Mouse (Mus musculus) adrenal gland, postnatal 14 days (tissue): ENCODE results near the gene Ano10. TPM values are rescaled to one million over a fixed set of nuclear protein-coding genes. Genes with fewer than 3 reads are reported as not detected.
A peak's percentile ranks its signal among the peaks of the same experiment; 100 is the strongest.
"Not testable (repeated sequence)": the region's sequence is repeated elsewhere in the genome, so short reads cannot be mapped to it uniquely, and the experiment has no call there.

Source experiments
- DNase-seq: peaks from one replicate; pipeline ENCODE4 v3.0.0; 2021; ENCODE audit warnings: mixed read lengths
- total RNA-seq: library from RNA; stranded (reverse); gene quantifications from 2 replicates; pipeline ENCODE4 v1.2.3, GENCODE M21; 2021

The Ano10 gene
- total RNA-seq, 1 experiment from 2014 or later: 49.5 TPM

- DNase-seq: peak; percentile 85
Measured at GRCm38 (mm10) chr9:122199253-122199652, 95.0 kb downstream of the Ano10 start.

GRCm38 (mm10) chr9:122198621-122199020 is 95.6 kb downstream of the Ano10 start:
- no peak for DNase-seq

- no peak for DNase-seq
Measured at GRCm38 (mm10) chr9:122197021-122197420, 97.2 kb downstream of the Ano10 start.

DNA sequence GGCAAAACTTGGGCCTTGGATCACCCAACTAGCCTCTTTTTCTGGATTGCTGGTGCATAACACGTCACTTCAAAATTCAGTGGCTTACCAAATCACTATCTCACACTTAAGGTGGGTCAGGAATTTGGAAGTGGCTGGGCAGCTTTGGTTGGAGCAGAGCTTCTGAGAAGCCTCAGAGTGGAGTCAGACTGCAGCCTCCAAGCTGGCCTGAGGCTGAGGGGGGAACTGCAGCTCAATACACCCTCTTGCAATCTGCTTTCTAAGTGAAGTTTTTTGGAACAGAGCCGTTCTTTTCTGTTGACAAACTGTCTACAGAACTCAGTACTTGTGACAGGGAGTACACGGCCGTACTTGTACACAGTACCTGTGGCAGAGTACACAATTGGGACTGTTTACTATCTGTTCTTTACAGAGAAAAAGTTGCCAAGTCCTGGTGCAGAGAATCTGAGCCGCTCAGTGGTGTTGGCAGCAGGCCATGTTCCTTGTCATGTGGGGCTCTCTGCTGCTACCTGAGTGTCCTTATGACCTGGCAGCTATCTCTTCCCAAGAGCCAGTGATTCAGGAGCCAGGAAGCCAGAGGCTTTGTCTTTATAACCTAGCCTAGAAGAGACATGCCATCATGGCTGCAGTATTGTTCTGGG is 99.1 kb downstream of the Ano10 start:
- DNase-seq: peak; percentile 58

- no peak for DNase-seq
Measured at GRCm38 (mm10) chr9:122193823-122194222, 100.4 kb downstream of the Ano10 start.

GRCm38 (mm10) chr9:122193361-122193760 is 100.9 kb downstream of the Ano10 start:
- no peak for DNase-seq

DNA sequence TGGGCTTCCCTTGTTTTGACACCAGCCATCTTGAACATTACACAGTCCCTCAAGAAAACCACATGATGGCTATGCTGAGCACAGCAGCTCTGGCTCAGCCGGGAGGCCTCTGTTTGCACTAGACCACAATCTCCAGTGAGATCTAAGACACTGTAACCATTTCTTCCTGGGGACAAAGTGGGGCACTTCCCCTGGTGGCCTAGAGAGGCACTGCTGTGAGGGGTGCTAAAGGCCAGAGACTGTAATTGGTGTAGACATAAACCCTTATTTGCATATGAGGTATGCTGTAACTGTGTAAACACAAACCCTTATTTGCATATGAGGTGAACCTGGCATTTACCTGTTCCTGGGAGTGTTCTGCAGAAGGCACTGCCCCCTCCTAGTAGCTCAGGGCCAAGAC is 105.5 kb downstream of the Ano10 start:
- no peak for DNase-seq

- no peak for DNase-seq
Measured at GRCm38 (mm10) chr9:122187451-122187921, 106.7 kb downstream of the Ano10 start.

- DNase-seq: no peak
Measured at GRCm38 (mm10) chr9:122186643-122187226, 107.5 kb downstream of the Ano10 start.

DNA sequence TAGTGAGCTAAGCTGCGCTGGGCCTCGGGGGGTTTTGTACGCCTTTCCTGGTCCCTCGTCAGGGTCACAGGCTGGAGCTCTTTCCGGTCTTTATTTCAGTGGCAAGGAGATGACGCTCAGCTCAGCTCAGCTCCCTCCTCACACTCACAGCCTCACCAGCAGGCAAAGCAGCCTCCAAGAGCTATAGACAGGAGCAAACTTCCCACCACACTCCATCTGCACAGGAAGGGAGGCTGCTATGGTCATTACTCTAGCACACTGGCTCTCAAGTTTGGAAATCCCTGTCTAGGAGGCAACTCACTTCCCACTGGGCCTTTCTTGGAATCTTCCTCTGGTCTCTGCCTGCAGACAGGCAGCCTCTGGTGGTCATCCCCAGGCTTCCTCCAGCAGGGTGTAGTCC is 108.3 kb downstream of the Ano10 start:
- DNase-seq: no peak

GRCm38 (mm10) chr9:122185061-122185460 is 109.2 kb downstream of the Ano10 start:
- peak; percentile 90 for DNase-seq

DNA sequence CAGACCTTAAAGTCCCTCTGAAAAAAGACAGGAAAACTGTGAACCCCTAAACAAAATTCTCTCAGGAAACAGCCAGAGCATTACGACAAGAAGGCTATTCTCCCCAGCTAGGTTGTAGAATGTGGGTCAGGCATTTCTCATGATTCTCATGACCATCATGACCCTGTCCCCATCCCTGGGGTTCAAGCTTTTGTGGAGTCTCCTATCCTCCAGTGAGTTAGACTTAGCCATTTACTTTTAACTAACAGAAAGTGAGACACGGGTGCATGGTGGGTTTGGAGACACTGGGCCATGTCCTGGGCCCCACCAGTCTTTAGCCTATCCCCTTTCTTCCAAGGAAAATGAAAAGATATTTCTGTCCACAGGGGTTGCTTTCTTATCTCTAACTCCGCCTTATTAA is 109.9 kb downstream of the Ano10 start:
- no peak for DNase-seq

DNA sequence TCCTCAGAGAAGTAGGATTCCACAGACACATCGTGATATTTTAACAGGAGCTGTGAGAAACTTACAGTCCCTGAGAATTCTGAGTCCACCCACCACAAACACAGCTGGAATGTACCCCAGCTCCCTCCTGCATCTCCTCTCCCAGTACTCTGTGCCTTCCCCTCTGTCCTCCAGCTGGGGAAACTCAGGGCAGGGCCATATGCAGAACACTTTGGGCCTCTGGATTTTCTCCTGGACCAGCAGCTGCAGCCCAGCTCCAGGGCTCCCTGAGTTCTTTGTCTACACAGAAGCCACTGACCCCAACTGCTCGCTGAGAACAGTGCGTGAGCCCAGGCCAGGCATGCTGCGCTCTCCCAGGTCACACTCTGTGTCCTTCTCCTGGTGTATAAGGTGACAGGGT is 111.1 kb downstream of the Ano10 start:
- peak; percentile 4 for DNase-seq

DNA sequence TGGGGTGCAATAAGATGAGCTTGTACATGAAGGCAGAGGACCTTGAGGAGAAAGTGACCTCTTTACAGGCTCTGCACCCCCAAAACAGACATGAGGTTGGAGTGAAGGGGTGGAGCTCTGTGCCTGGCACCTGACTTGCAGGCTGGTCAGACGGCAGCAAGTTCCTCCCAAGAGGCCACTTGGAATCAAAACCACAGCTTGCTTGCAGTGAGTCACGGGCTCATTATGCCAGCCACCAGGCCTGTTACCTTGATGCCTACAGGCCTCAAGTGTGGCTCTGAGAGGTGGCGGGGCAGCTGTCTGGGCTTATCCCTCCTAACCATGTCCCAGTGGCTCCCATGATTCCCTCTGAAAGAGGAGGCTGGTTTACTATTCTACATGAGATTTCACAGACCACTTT is 114.1 kb downstream of the Ano10 start:
- peak; percentile 47 for DNase-seq

- no peak for DNase-seq
Measured at GRCm38 (mm10) chr9:122178427-122178826, 115.8 kb downstream of the Ano10 start.

- peak; percentile 42 for DNase-seq
Measured at GRCm38 (mm10) chr9:122177256-122178220, 116.7 kb downstream of the Ano10 start.

DNA sequence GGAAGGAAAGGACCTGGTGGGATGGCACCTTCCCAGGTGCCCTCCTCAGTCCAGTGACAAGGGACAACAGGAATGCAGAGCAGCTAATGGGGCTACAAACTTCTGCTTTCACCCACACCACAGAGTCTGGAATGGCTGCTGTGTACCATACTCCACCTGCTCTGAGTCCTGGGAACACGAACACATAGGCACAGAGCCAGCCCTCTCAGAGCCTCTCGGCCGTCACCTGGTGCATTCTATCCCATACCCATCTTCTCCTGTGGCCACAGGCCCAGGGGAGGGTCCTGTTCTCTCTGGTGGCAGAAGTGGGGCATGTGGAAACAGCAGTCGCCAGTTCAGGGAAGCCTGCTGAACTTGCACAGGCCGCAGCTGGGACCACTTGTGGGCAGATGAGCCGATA is 119.5 kb downstream of the Ano10 start:
- DNase-seq: no peak

DNA sequence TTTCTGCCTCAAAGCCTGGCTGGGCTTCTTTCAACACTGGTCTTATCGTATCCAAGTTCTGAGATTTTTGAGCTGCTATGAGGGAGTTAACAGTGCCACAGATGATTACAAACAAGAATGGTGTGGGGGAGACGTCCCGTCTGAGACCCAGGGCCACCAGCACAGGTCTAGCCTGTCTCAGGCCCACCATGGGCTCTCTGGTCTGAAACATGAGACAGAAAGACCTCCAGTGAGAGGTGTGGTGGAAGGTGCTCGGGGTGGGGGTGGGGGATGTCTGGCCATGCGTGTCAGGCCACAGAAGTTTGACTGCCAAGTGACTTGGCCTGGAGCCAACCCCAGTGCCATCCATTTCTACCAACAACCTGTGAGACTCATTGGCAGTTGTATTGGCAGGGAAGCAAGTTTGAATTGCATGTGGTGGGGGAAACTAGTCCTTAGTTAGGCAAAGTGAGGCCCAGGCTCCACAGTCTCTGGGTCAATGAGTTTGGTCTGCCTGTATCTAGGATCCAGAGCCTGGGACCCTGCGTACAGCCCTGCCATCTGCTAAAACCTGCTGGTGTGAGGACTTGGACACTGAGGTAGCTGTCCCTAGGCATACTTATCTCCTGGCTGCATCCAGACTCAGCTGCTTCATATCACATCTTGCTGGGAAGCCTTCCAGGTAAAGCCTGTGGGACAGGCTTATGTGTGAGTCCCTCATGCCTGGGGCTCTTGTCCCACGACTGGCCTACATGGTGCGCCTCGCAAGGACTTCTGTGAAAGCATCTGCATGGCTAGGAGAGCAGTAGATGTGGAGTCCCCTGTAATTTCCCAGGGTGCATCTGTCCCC is 120.6 kb downstream of the Ano10 start:
- peak; percentile 44 for DNase-seq

DNA sequence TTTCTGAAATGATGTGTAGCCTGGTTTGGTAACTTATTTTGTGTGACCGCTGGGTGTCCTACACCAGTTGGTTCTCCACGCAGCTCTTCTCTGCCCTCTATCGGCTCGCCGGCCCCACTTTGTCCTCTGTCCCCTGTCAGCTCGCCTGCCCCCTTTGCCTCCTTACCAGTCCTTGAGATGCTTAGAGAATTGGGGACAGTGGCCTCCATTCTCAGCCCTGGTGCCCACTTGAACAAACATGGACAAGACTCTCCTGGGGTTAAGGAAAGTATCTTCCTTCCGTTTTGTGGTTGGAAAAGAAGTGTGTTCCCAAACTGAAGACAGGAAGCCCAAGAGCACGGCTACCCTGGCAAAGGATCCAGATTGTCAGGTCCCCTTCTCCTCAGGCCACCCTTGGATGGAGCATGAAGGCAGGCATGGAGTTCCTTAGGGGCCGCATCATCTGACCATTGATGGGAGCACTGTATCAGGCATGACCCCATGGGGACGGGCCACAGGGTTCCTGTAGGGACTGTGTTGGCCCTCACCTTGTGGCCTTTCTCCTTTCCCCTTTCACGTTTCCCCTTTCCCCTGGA is 121.5 kb downstream of the Ano10 start:
- no peak for DNase-seq

DNA sequence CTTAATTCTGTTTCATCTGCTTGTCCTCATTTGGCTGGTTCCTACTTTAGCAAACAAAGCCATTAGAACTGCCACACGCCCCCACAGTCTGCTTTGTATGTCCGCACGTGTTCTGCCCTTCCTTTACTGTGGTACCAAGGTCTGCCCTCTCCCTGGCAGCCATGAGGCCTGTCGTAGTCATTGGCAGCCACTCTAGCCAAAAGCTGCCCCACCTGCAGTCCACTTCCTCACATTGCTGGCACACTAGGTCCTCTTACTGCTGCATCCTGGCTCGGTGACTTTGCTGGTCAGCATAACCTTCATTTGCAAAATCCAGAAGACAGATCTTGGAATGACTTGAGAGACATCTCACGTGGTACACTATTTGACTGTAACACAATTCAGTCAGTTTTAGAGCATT is 124.3 kb downstream of the Ano10 start:
- peak; percentile 53 for DNase-seq

- not testable (repeated sequence) for DNase-seq
Measured at GRCm38 (mm10) chr9:122167719-122168118, 126.5 kb downstream of the Ano10 start.

- DNase-seq: peak; percentile 2
Measured at GRCm38 (mm10) chr9:122164535-122164934, 129.7 kb downstream of the Ano10 start.
